Mouse (Mus musculus) megakaryocyte progenitor cell, adult 5-6 weeks (primary cell): ENCODE data around the gene 1700021F07Rik. TPM values are rescaled to one million over a fixed set of nuclear protein-coding genes. Genes with fewer than 3 reads are reported as not detected.

ENCODE experiments used
- ATAC-seq: replicated peaks from 2 replicates; pipeline ENCODE4 v1.8.0; 2016; ENCODE audit warnings: mild to moderate bottlenecking, moderate TSS enrichment, inconsistent platforms; ENCODE audit not compliant: poor library complexity
- total RNA-seq, 2 experiments: library from RNA; stranded (forward) in 1 of 2; stranded (reverse) in 1 of 2; fragments of 157-497, 149-512 nt in 1 of 2; fragments of 200-1000 nt in 1 of 2; gene quantifications; 2 replicates each; pipeline versions ENCODE4 v1.2.3 to v1.2.4; 2015 to 2017

1700021F07Rik gene
- total RNA-seq (2015) = not detected in 2 replicates
- not detected in 2 replicates for total RNA-seq (2017)

DNA sequence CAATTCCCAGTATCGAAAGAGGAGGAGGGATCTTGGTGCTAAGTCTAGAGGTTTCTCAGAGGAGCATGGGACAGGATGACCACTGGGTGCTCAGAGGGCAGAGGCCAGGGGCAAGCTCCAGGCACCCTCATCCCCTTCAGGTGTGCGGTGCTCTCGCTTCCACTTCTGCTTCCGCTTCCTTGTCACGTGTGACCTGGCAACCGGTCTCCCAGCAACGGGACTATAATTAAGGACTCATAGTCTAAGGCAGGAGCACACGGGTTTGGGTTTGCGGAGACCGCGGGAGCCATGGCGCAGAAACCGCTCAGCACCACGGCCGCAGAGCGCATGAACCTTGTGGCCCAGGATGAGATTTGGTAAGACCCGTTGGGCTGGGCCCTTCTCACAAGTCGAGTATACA lies at the start of gene 1700021F07Rik:
Gene 1700021F07Rik (plus strand): TSS at position 211 of the 400 bp plus-strand sequence.
- ATAC-seq = no peak

DNA sequence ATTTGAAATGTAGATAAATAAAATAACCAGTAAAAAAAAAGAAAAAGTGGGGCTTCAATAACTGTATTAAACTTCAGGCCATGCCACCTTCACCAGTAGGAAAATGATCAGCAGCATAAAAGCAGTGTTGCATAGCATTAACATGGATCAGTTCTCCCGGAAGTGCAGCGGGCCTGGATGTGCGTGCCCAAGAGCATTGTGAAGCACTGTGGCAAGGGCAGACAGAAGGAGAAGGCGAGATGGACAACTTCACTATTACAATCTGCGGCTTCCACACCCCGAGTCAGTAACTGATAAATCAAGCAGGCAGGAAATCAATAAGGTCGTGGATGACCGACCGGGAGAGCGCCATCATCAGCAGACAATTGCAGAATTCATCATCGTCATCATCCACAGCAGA lies 49.2 kb upstream of the 1700021F07Rik start:
- ATAC-seq = no peak

DNA sequence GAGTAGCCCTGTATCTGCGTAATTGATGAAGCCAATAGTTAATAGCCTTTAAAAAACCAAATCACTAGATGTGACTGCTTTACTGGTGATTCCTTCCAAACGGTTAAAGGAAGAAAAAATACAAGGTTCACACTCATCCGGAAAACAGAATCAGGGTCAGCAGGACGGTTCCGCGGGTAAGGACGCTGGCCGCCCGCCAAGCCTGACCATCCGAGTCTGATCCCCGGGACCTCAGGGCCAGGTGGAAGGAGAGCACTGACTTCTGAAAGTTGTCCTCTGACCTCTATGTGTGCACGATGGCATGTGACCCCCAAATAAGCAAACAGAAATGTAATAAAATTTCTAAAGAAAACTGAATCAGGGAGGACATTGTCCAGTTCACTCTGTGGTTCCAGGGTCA lies 43.3 kb upstream of the 1700021F07Rik start:
- ATAC-seq = no peak

DNA sequence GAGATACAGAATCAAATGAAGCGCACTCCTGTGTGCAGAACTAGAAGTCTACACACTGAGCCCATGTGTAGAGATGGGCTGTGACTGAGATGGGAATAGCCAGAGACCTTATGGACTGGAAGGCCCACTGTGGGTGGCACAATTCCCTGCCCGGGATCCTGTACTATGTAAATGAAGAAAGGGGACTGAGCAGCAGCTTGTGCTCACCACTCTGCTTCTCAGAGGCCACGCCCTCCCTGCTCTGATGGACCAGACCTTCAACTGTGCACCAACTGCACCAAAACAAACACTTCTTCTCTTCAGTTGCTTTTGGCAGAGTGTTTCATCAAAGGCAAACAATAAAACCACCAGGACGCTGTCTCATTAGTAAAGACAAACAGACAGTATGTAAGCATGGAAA lies 37.9 kb upstream of the 1700021F07Rik start:
- no peak for ATAC-seq

DNA sequence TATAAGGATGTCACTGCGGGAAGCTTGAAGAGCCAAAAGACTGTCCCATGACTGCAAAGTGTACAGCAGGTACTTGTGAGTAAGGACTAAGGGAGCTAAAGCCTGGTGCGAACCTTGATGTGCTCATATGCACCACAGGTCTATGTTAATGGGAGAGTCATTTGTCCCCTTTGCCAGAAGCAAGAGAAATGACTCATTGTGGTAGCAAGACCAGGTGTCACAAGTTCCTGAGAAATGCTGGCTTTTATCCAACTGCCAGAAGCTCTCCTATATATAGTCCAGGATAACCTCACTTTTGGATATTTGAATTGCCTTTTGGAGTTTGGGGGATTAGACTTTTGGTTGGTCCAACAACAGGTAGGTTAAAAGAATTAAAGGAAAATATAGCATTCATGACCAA lies 22.8 kb upstream of the 1700021F07Rik start:
- no peak for ATAC-seq

DNA sequence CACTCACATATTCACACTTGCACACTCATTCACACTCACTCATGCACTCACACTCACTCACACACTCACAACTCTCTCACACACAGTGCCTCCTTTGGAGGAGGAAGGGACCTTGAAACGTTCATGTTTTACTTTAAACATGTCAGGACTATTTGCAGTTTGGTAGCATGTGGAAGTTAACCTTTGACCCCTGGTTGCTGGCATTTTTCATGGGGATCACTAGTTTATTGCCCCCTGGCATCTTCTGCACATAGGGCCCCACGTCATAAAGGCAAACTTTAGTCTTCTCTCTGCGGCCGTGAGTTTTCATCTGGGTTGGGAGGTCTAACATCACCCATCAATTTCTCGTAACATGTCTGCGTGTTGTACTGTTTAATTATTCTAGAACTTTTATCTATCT lies 8.4 kb upstream of the 1700021F07Rik start:
- ATAC-seq = no peak

DNA sequence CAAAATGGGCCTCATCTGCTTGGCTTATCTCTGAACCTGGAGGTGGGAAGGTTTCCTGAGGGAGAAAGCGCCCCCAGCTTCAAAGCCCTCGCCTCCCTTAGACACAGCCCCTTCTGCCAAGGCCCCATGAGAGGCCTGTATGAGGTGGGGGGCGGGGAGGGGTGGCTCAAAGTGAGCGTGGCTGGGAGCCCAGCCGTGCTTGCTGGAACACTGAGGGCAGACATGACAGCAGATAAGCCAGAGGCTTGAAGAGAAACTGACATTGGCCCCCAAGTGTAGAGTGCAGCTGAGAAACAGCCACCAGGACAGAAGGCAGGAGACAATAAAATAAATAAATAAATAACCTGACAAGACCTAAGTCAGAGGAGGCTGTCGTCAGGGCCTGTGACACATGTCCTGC lies 7.2 kb upstream of the 1700021F07Rik start:
- no peak for ATAC-seq

DNA sequence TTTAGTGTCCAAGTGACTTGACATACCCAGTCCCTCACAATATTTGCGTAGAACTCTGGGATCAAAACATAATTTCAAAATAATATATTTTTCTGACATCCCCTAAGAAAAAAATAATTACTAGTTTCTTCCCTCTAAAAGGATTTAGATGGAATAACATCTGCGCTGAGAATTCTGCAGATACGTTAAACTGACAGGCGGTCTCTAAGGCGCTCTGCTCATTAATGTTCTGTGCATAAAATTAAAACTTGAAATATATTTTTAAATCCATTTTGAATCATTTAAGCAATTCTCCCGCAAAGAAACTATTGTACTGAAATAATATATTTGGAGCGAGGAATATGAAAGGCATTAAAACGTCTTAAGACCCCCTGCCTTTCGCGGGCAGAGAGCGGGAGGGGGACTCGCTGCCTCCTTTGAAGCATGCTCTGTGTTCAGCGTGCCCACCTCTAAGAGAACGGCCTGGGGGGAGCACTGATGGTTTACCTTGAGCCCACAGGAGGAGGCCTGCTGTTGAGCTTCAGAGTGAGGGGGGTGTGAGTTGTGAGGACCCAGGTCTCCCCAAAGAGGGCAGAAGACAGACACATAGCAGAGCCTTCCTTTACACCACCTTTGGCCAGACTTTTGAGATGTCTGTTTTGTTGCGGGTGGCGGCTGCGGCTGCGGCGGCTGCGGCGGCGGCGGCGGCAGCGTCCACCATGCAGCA lies 6.1 kb upstream of the 1700021F07Rik start:
- ATAC-seq = no peak

DNA sequence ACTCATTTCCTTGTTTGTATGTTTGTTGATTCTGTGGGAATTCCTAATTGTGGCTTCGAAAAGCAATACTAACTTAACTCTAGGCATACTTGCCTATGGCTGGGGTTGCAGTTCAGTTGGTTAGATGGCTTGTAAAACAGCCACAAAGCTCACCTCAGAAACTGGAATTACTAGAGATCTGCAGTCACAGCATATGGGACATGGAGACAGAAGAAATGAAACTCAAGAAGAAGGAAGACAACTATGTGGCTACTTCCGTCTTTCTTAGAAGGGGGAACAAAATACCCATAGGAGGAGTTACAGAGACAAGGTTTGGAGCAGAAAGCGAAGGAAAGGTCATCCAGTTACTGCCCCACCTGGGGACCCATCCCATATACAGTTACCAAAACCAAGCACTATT lies 6.1 kb downstream of the 1700021F07Rik start:
- peak; percentile 65 for ATAC-seq

DNA sequence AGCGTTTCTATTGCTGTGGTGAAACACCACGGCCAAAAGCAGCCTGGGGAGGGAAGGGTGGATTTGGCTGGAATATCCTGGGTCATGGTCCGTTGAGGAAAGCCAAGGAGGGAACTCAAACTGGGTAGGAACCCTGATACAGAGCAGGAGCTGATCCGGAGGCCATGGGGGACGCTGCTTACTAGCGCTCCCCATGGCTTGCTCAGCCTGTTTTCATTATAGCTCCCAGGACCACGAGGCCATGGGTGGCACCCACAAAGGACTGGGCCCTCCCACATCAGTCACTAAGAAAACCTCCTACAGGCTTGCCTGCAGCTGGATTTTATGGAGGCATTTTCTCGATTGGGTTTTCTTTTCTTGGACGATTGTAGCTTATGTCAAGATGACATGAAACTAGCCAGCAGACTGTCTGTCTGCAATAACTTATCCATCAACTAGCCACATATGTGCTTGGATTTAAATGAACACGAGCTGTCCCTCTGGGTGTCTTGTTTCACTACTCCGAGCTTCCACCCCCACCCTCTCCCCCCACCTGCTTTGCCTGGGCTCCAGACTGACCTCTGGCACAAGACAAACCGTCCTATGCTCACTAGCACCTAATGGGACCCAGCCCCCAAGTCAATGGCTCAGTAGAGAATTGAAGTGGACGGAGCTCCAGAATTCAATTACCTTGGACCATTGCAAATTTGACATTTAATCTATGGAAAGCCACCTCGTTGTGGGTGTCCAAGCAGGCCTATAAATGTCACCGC lies 10.5 kb downstream of the 1700021F07Rik start:
- no peak for ATAC-seq

DNA sequence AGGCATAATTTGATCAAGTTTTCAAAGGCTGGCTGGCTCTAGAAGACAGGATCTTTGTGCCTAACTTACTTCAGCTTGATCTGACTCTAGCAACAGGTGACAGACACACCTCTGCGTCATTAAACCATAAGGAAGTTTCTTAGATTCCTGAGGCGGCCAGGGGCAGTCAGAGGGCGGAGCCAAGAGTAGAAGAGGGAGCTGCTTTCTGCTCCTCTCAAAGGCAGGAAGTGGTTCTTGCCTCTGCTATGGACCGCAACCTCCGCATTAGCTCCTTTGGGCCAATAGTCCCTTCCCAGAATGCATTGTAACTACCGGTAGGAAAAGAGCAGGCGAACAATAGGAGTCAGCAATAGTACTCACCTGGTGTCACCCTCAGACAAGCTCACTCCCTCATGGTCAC lies 12.2 kb downstream of the 1700021F07Rik start:
- peak; percentile 88 for ATAC-seq

DNA sequence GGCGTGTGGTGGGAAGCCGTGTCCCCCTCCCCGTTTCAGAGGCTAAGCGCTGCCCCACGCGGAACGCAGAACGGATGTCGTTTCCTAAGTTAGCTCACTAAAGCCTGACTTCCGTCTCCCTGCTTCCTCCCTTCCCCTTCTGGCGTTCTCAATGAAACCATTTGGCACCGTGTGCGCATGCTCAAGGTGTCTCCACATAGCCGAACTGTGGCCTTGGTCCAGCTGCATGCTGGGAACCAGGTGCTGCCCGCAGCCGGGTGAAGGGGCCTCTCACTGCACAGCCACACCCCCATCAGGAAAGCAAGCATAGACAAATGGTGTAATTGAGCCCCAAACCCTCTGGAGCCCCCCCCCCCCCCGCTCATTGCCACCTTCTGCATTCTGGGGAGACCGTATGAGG lies 13.0 kb downstream of the 1700021F07Rik start:
- no peak for ATAC-seq

DNA sequence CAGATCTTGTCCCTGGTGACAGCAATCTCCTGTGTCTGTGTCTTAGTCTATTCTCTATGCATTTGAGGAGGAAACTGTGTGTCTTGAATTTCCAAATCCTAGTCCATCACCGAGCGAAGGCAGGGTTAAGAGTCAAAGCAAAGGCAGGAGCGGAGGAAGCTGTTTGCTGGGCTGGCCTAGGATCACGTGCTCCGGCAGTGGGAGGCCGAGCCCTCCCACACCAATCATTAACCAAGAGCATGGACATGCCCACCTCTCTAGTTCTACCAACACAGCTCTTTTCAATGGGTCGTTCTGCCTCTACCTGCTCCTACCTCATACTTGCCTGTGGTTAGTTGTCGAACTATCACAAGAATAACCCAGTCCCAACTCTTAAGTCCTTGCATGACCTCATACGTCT lies 13.5 kb downstream of the 1700021F07Rik start:
- ATAC-seq = no peak

DNA sequence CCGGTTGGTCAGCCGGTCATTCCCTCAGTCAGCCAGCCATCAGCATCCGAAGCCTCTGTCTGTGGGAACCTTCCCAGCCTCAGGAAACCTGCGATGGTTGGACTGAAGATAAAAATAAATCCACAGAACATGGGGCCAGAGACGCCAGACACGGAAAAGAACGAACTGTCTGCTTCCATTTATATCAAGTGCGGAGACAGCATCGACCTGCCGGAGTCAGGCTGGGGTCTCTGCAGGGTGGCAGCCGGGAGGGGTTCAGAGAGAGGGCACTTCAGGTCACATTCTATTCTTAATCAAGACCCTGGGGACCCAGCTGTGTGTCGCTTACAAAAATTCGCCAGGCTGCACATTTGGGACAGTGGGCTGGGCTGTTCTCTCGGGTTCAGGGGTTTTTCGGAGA lies 17.4 kb downstream of the 1700021F07Rik start:
- no peak for ATAC-seq

DNA sequence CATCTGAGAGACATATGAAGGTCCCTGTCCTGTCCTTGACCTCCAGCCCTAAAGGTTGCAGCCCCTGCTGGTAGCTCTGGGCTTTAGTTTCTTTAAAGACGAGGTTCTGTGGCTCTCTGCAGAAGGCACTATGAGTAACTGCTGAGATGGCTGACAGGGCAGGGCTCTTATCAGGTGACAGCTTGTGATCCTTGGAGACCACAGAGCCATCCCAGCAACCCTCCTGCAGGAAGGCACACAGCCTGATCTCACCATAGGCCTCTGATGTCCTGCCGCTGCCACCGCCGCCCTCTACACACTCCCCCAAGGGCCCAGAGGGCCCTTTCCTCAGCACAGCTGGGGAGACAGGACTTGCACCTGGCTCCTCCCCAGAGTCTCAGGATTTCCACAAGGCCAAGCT lies 19.4 kb downstream of the 1700021F07Rik start:
- ATAC-seq = peak; percentile 62

DNA sequence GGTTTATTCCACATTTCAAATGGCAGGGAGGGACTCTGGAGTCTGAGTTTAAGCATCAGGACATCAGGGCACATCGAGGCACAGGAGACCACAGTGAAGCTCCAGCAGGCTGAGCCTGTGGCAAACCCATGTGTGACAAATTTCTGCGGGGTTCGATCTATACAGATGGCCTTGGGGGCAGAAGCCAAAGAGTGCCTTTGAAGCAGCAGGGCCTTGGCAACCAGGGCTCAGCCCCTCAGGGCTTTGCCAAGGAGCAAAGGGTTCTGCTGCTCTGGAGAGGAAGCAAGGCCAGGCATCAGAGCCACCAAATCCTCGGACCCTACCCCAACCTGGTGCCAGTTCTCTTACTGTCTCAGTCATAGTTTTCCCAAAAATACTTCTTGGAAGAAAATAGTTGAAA lies 20.3 kb downstream of the 1700021F07Rik start:
- ATAC-seq = no peak

DNA sequence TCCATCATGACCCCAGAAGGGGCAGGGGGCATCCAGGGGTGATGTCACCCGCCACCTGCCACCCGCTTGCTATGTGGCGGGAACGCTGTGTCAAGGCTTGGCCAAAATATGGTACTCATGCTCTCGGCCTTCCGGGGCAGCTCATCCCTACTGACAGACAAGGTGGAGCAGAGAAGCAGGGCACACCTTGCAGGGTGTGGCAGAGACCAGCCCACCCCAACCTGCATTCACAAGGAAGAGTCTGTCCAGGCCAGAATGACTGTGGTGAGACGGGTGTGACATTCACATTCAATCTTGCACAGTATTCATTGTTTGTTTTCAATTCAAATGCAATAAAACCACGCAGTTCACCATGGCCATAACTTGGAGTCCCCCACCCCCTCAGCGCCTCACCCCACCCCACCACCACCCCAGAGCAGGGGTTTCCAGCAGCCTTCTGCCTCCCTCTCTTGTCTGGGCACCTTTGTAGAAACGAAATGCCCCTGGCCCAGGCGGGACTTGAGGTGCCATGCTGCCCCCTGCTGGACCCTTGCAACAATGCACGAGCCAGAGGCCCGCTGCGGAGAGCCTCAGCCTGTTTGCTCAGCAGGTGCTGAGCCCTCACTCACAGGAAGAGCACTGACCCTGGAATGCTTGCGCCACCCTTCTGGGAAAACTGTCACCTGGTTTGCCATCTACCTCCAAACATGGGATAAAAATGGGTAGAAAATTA lies 23.8 kb downstream of the 1700021F07Rik start:
- ATAC-seq = peak; percentile 91

DNA sequence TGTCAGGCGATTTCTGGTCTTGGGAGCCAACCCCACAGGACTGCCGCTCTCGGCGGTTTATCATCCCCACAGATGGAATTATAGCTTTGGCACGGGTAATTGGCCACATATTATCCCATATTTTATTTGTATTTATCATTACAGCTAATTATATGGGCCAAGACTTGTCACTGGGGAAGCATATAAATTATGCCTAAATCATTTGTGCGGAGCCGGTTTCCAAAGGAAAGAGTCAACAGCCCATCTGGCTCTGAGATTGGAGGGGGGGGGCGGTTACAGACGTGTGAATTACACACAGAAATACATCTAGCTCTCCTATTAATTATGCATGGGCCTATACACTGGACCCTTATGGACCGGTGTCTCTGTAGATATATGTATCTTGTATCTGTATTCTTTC lies 26.9 kb downstream of the 1700021F07Rik start:
- no peak for ATAC-seq

DNA sequence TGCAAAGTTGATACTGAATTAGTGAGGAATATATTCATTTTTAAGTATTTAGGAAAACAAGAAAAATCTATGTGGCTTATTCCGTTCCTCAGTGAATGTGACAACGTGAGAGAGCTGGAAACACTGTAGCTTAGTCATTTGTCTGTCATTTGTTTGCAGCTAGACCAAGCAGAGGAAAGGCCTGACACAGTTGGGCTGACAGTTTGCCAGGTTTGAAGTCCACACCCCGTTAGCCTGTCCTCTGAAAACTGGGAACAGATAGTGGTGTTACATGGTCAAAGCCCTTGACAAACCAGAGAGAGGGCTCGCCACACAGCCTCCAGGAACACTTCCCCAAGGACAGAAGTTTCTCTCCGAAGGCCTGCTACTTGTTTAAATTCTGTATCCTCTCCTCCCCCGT lies 28.3 kb downstream of the 1700021F07Rik start:
- no peak for ATAC-seq

DNA sequence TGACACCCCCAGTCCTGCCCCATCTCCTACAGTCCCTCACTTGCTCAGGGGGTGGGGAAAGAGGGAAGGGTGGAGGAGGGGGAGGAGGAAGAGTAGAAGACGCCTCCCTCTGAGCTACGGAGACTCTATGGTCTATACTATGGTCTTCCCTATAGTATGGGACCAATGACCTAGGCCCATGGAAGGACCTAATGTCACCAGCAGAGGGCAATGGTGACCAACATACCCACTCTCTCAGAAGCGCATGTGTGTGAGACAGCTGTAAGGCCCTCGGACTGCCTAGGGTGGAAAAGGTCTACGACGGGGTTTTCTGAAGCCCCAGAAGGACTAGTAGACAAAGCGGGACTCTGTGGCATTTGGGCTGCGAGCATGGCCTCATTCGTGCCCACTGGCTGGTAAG lies 31.5 kb downstream of the 1700021F07Rik start:
- ATAC-seq = peak; percentile 98

DNA sequence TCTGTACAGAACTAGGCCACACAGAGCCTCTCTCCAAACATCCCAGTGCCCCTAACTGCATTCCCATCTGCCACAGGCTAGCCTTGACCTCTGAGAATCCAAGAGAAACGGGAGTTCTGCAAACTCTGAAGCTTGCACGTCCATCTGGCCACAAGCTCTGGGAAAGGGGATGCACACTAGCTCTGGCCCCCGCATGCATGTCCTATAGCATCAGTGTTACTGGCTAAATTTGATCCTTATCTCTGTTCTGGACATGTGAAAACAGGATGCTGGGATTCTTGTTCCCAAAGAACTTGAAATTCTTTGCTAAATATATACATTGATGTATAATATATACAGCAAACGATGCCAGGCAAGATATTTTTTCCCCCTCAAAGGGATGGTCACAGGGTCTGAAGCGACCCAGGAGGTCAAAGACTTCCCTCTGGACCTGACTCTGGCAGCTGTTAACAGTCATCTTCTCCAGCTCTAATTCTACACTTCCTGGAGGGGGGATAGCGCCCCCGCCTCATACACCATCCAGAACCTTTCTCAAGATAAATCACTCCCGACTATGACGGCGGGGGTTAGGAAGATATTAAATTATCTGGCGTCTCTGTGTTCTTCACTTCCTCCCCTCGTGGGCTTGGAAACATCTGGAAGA lies 36.5 kb downstream of the 1700021F07Rik start:
- no peak for ATAC-seq
